Mouse (Mus musculus): ENCODE measurements around the gene Auh.

GRCm38 (mm10) chr13:52879918-52880317, 49.6 kb downstream of the Auh start:
- TF ChIP-seq CTCF (IDR thresholded peaks at IDR 0.05; ENCODE audit: borderline replicate concordance, control insufficient read depth, extremely low read depth, insufficient read depth, low read length, poor library complexity): no peak
- no peak for TF ChIP-seq POLR2A (IDR thresholded peaks at IDR 0.05; ENCODE audit: control insufficient read depth, extremely low read depth, insufficient read depth, low read length, poor library complexity)

Measured in thymus, adult 2 months (tissue).